Mouse (Mus musculus): ENCODE results near the gene Ttyh3.

DNA sequence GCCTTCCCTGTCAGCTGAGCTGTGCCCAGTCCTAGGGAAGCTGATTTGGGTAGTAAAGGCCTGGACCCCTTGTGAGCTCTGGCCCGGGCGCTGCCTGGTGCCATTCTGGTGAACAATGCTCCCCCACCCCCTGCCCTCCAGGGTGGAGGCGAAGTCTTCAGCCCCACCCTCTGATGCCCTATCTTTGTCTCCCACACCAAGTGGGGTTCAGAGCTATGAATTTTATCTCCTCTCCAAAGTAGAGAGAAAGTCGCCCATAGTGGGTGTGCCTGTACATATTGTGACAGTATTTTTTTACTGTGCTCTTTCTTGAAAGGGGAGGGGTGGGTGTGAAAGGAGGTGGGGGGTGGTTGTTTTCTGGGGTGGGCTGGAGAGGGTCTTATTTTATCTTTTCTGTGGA, 34.0 kb downstream of the Ttyh3 start:
- TF ChIP-seq ZC3H11A (IDR thresholded peaks at IDR 0.05; ENCODE audit: borderline replicate concordance, low read depth, low read length) (no peak), HCFC1 (IDR thresholded peaks at IDR 0.05; ENCODE audit: borderline replicate concordance, insufficient read depth, low read length) (no peak), CHD2 (IDR thresholded peaks at IDR 0.05; ENCODE audit: low read depth, low read length) (no peak)
